In the genomic region with DNA sequence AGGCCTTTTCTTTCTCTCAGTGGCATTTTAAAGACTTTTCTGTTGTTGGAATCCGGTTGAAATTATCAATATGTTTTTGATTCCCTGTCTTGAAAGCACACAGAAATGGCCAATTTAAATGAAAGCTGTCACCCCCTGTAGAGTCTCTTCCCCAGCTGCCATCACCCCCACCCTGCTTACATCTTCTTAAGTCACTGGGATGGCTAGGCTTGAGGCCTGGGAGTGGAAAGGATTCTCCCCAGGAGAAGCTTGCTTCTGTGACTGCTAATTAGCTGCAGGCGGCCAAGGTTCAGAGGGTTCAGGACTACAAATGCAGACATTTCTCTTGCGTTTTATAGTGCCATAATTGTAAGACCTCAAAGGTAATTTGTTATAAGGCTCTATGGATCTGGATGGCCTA, we compare ENCODE assay signal across 19 mouse cellular contexts.
DNase-seq lines count a peak whose midpoint lies in the region; ATAC-seq and TF ChIP-seq lines count a peak whose summit lies in the region.
"Had no signal": no experiment of that assay in that cellular context is flagged by ENCODE, and none has a peak within 500 bp of the region (broad histone marks: within the 10 kb centered on the region; RNA-seq: fewer than 3 reads in every experiment).

No protein-coding gene starts in this region.

- ATAC-seq in kidney, postnatal 0 days (replicated peaks; ENCODE audit: low FRiP score, low read depth), result no peak
- ATAC-seq in embryonic facial prominence, embryonic 14.5 days (ENCODE audit: low read depth), result no peak
- no peak for ATAC-seq in limb, embryonic 12.5 days (ENCODE audit: insufficient number of reproducible peaks, insufficient read depth, low FRiP score, low TSS enrichment, low read depth)

- 0 out of 2 replicates have a peak overlapping the region, but pooled peaks have one; percentile 38 for H3K27ac ChIP-seq in kidney, postnatal 0 days
- no peak overlapping the region for H3K27ac ChIP-seq in embryonic facial prominence, embryonic 14.5 days (replicated peaks; ENCODE audit: low read depth, low read length)
- H3K27ac ChIP-seq in limb, embryonic 12.5 days, result 0 out of 2 replicates have a peak overlapping the region, but pooled peaks have one; percentile 4
- H3K27ac ChIP-seq: hindbrain, embryonic 13.5 days; liver, embryonic 15.5 days; lung, embryonic 15.5 days had no signal

- no peaks in the 10 kb centered on the region for H3K36me3 ChIP-seq in kidney, postnatal 0 days (ENCODE audit: insufficient read depth, low read length)
- H3K36me3 ChIP-seq in embryonic facial prominence, embryonic 14.5 days (ENCODE audit: control insufficient read depth, insufficient read depth, low read length), result no peaks in the 10 kb centered on the region
- H3K36me3 ChIP-seq in limb, embryonic 12.5 days, result no peaks in the 10 kb centered on the region
- H3K36me3 ChIP-seq: hindbrain, embryonic 13.5 days; liver, embryonic 15.5 days; lung, embryonic 15.5 days had no signal

- H3K4me2 ChIP-seq in kidney, postnatal 0 days (ENCODE audit: low read length), result no peak overlapping the region
- no peak overlapping the region for H3K4me2 ChIP-seq in embryonic facial prominence, embryonic 14.5 days (ENCODE audit: low read depth, low read length)
- no peak overlapping the region for H3K4me2 ChIP-seq in limb, embryonic 12.5 days
- H3K4me2 ChIP-seq: hindbrain, embryonic 13.5 days; liver, embryonic 15.5 days; lung, embryonic 15.5 days had no signal

- TF ChIP-seq CTCF in kidney, postnatal 0 days (IDR thresholded peaks at IDR 0.05; ENCODE audit: low read depth), result no peak

- H3K9ac ChIP-seq in kidney, postnatal 0 days (ENCODE audit: low read depth, low read length), result no peak overlapping the region
- no peak overlapping the region for H3K9ac ChIP-seq in embryonic facial prominence, embryonic 14.5 days (ENCODE audit: low read depth, low read length)
- H3K9ac ChIP-seq in limb, embryonic 12.5 days (replicated peaks), result no peak overlapping the region
- H3K9ac ChIP-seq: hindbrain, embryonic 13.5 days; liver, embryonic 15.5 days; lung, embryonic 15.5 days had no signal

- no peaks in the 10 kb centered on the region for H3K9me3 ChIP-seq in kidney, postnatal 0 days (replicated peaks; ENCODE audit: low read length)
- no peaks in the 10 kb centered on the region for H3K9me3 ChIP-seq in embryonic facial prominence, embryonic 14.5 days (ENCODE audit: control insufficient read depth, low read length)
- H3K9me3 ChIP-seq in limb, embryonic 12.5 days, result no peaks in the 10 kb centered on the region
- H3K9me3 ChIP-seq: hindbrain, embryonic 13.5 days; liver, embryonic 15.5 days; lung, embryonic 15.5 days had no signal

- peak; percentile 40 for DNase-seq in embryo, embryonic 11 days
- no peak for DNase-seq in embryo, embryonic 10 days (ENCODE audit: low spot score)
- no peak for DNase-seq in kidney, postnatal 0 days (ENCODE audit: low spot score)
- DNase-seq in kidney, adult 9 months, result no peak
- DNase-seq in embryonic facial prominence, embryonic 14.5 days (ENCODE audit: low spot score), result peak; percentile 56
- DNase-seq in left cerebral cortex, adult 9 months (ENCODE audit: low spot score in 2 of 2), result no peak
- DNase-seq in left cerebral cortex, postnatal 4 days, result no peak
- DNase-seq: adrenal gland, postnatal 14 days; cerebellum, adult 8-10 months; cerebellum, postnatal 36 days; liver; lung, postnatal 4 days; right cerebral cortex, adult 18-20 months; right cerebral cortex, postnatal 4 days; thymus, postnatal 14 days had no signal

- no peaks in the 10 kb centered on the region for H3K27me3 ChIP-seq in kidney, postnatal 0 days (ENCODE audit: insufficient read depth, low read length)
- H3K27me3 ChIP-seq in embryonic facial prominence, embryonic 14.5 days (replicated peaks; ENCODE audit: control insufficient read depth, insufficient read depth, low read length), result no peaks in the 10 kb centered on the region
- H3K27me3 ChIP-seq in limb, embryonic 12.5 days, result peaks cover 7% of the 10 kb centered on the region
- H3K27me3 ChIP-seq: liver, embryonic 15.5 days; lung, embryonic 15.5 days had no signal

- H3K4me3 ChIP-seq in kidney, postnatal 0 days (replicated peaks; ENCODE audit: low read depth, low read length), result no peak overlapping the region
- no peak overlapping the region for H3K4me3 ChIP-seq in embryonic facial prominence, embryonic 14.5 days (ENCODE audit: low read depth, low read length)
- no peak overlapping the region for H3K4me3 ChIP-seq in limb, embryonic 12.5 days (replicated peaks)
- H3K4me3 ChIP-seq: hindbrain, embryonic 13.5 days; liver, embryonic 15.5 days; lung, embryonic 15.5 days had no signal

- intact Hi-C loops in left cerebral cortex, postnatal 4 days (cut with DNase I), result no loop called here

- H3K4me1 ChIP-seq in kidney, postnatal 0 days (replicated peaks; ENCODE audit: insufficient read depth, low read length), result no peaks in the 10 kb centered on the region
- H3K4me1 ChIP-seq in embryonic facial prominence, embryonic 14.5 days (ENCODE audit: control insufficient read depth, insufficient read depth, low read length), result peaks cover 12% of the 10 kb centered on the region; the same call in 1 of the 2 replicates
- peaks cover 14% of the 10 kb centered on the region; the same call in 1 of the 2 replicates for H3K4me1 ChIP-seq in limb, embryonic 12.5 days (replicated peaks)
- H3K4me1 ChIP-seq: hindbrain, embryonic 13.5 days; liver, embryonic 15.5 days had no signal

- WGBS in kidney, postnatal 0 days, result 62% methylated on average over 3 of the region's 3 CpGs
- WGBS in embryonic facial prominence, embryonic 14.5 days, result 33% methylated on average over 3 of the region's 3 CpGs
- WGBS in limb, embryonic 12.5 days, result 11% methylated on average over 3 of the region's 3 CpGs

Comparison
In these comparisons a context has a peak if more than half of its experiments do, and no peak if none do; other contexts are left out.
1. DNase-seq: peak in embryo, embryonic 11 days (single experiment) and embryonic facial prominence, embryonic 14.5 days (single experiment); none in embryo, embryonic 10 days (single experiment), kidney, postnatal 0 days (single experiment), kidney, adult 9 months (single experiment), left cerebral cortex, adult 9 months (0 of 2) and left cerebral cortex, postnatal 4 days (single experiment).